Comparison of ENCODE assay signal across 28 mouse cellular contexts in the genomic region with DNA sequence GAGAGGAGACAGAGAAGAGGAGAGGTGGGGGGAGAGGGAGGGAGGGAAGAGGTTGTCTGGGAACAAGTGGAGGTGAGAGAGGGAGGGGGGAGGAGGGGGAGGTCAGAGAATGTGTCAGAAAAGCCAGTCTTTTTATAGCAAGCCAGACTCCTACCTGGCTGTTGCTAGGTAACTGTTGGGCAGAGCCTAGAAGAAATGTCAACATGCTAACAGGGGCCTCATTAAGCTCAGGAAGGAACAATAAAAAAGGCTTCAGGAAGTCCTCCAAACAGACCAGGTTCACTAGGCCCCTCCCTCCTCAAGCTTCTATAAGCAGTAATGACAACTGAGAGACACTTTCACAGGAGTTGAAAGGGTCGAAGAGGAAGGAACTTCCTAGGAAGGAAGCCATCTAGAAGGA.
DNase-seq lines count a peak whose midpoint lies in the region; ATAC-seq and TF ChIP-seq lines count a peak whose summit lies in the region.
"Had no signal": no experiment of that assay in that cellular context is flagged by ENCODE, and none has a peak within 500 bp of the region (broad histone marks: within the 10 kb centered on the region; RNA-seq: fewer than 3 reads in every experiment).

No protein-coding gene starts in this region.

- H3K4me2 ChIP-seq in intestine, embryonic 15.5 days (replicated peaks), result no peak overlapping the region
- H3K4me2 ChIP-seq in intestine, postnatal 0 days (replicated peaks; ENCODE audit: low read depth), result no peak overlapping the region
- no peak overlapping the region for H3K4me2 ChIP-seq in lung, embryonic 16.5 days (ENCODE audit: low read depth, low read length)
- H3K4me2 ChIP-seq in stomach, embryonic 16.5 days (ENCODE audit: low read depth, low read length), result no peak overlapping the region
- H3K4me2 ChIP-seq: embryonic facial prominence, embryonic 13.5 days; forebrain, embryonic 13.5 days; heart, embryonic 11.5 days; hindbrain, embryonic 13.5 days had no signal

- H3K9me3 ChIP-seq in intestine, embryonic 15.5 days, result no peaks in the 10 kb centered on the region
- no peaks in the 10 kb centered on the region for H3K9me3 ChIP-seq in intestine, postnatal 0 days (ENCODE audit: control insufficient read depth)
- no peaks in the 10 kb centered on the region for H3K9me3 ChIP-seq in lung, embryonic 16.5 days (ENCODE audit: control insufficient read depth, low read length)
- H3K9me3 ChIP-seq in stomach, embryonic 16.5 days (replicated peaks; ENCODE audit: control insufficient read depth, low read length), result no peaks in the 10 kb centered on the region
- H3K9me3 ChIP-seq: embryonic facial prominence, embryonic 10.5 days; embryonic facial prominence, embryonic 13.5 days; forebrain, embryonic 10.5 days; forebrain, embryonic 13.5 days; G1E; hindbrain, embryonic 10.5 days; hindbrain, embryonic 13.5 days had no signal

- H3K27me3 ChIP-seq in intestine, embryonic 15.5 days (replicated peaks), result no peaks in the 10 kb centered on the region
- no peaks in the 10 kb centered on the region for H3K27me3 ChIP-seq in intestine, postnatal 0 days (replicated peaks; ENCODE audit: control insufficient read depth, insufficient read depth, low read length)
- no peaks in the 10 kb centered on the region for H3K27me3 ChIP-seq in lung, embryonic 16.5 days (ENCODE audit: control insufficient read depth, insufficient read depth, low read depth, low read length)
- H3K27me3 ChIP-seq in stomach, embryonic 16.5 days (ENCODE audit: control insufficient read depth, insufficient read depth, low read length), result no peaks in the 10 kb centered on the region
- H3K27me3 ChIP-seq: CH12.LX; embryonic facial prominence, embryonic 13.5 days; forebrain, embryonic 13.5 days; hindbrain, embryonic 13.5 days; Patski had no signal

- H3K27ac ChIP-seq in intestine, embryonic 15.5 days, result no peak overlapping the region
- H3K27ac ChIP-seq in intestine, postnatal 0 days (ENCODE audit: low read depth, low read length), result no peak overlapping the region
- no peak overlapping the region for H3K27ac ChIP-seq in lung, embryonic 16.5 days (ENCODE audit: low read length)
- H3K27ac ChIP-seq in stomach, embryonic 16.5 days (ENCODE audit: low read length), result no peak overlapping the region
- H3K27ac ChIP-seq: embryonic facial prominence, embryonic 10.5 days; embryonic facial prominence, embryonic 13.5 days; forebrain, embryonic 10.5 days; forebrain, embryonic 13.5 days; gastrocnemius, adult 2 months; hindbrain, embryonic 10.5 days; hindbrain, embryonic 13.5 days had no signal

- H3K4me1 ChIP-seq in intestine, embryonic 15.5 days (replicated peaks), result no peaks in the 10 kb centered on the region
- no peaks in the 10 kb centered on the region for H3K4me1 ChIP-seq in intestine, postnatal 0 days (replicated peaks; ENCODE audit: control insufficient read depth, insufficient read depth, low read length)
- no peaks in the 10 kb centered on the region for H3K4me1 ChIP-seq in lung, embryonic 16.5 days (replicated peaks; ENCODE audit: control insufficient read depth, insufficient read depth, low read length)
- H3K4me1 ChIP-seq in lung, adult 2 months (ENCODE audit: control insufficient read depth, insufficient read depth, low read length), result no peaks in the 10 kb centered on the region
- no peaks in the 10 kb centered on the region for H3K4me1 ChIP-seq in stomach, embryonic 16.5 days (ENCODE audit: control insufficient read depth, insufficient read depth, low read length)
- H3K4me1 ChIP-seq: embryonic facial prominence, embryonic 10.5 days; embryonic facial prominence, embryonic 13.5 days; forebrain, embryonic 10.5 days; forebrain, embryonic 13.5 days; hindbrain, embryonic 10.5 days; hindbrain, embryonic 13.5 days had no signal

- no peak for DNase-seq in lung, adult 2 months
- DNase-seq in brain, embryonic 14.5 days (ENCODE audit: low read depth), result peak; percentile 1
- no peak for DNase-seq in testis, postnatal 10 days (ENCODE audit: low spot score)
- DNase-seq: adrenal gland, adult 2 months; adrenal gland, postnatal 25 days; B cell, adult 2 months; cerebellum, adult 18-20 months; cerebellum, adult 9-10 months; cerebellum, postnatal 14 days; gastrocnemius, adult 2 months; gastrocnemius, postnatal 14 days; heart, postnatal 36 days had no signal

- H3K9ac ChIP-seq in intestine, embryonic 15.5 days, result no peak overlapping the region
- H3K9ac ChIP-seq in intestine, postnatal 0 days (ENCODE audit: low read depth, low read length), result no peak overlapping the region
- no peak overlapping the region for H3K9ac ChIP-seq in lung, embryonic 16.5 days (ENCODE audit: low read length)
- no peak overlapping the region for H3K9ac ChIP-seq in stomach, embryonic 16.5 days (ENCODE audit: low read length)
- H3K9ac ChIP-seq: embryonic facial prominence, embryonic 13.5 days; forebrain, embryonic 13.5 days; hindbrain, embryonic 13.5 days had no signal

- no peak for TF ChIP-seq POLR2A in lung, adult 2 months (IDR thresholded peaks at IDR 0.05; ENCODE audit: borderline replicate concordance, extremely low read depth, low read depth, low read length)
- no peak for TF ChIP-seq POLR2A in brain, embryonic 14.5 days (IDR thresholded peaks at IDR 0.05; ENCODE audit: borderline replicate concordance, extremely low read depth, insufficient read depth, insufficient read length, poor library complexity, severe bottlenecking)

- TF ChIP-seq CTCF in intestine, postnatal 0 days (IDR thresholded peaks at IDR 0.05; ENCODE audit: low read depth), result no peak
- no peak for TF ChIP-seq CTCF in lung, adult 2 months (IDR thresholded peaks at IDR 0.05; ENCODE audit: insufficient read depth, low read length)
- TF ChIP-seq CTCF in brain, embryonic 14.5 days (IDR thresholded peaks at IDR 0.05; ENCODE audit: borderline replicate concordance, extremely low read depth, insufficient read depth, insufficient read length), result no peak

- H3K36me3 ChIP-seq in intestine, embryonic 15.5 days, result no peaks in the 10 kb centered on the region
- H3K36me3 ChIP-seq in intestine, postnatal 0 days (ENCODE audit: control insufficient read depth, insufficient read depth), result no peaks in the 10 kb centered on the region
- no peaks in the 10 kb centered on the region for H3K36me3 ChIP-seq in lung, embryonic 16.5 days (ENCODE audit: control insufficient read depth, insufficient read depth, low read length)
- no peaks in the 10 kb centered on the region for H3K36me3 ChIP-seq in stomach, embryonic 16.5 days (ENCODE audit: control insufficient read depth, insufficient read depth, low read length)
- H3K36me3 ChIP-seq: embryonic facial prominence, embryonic 10.5 days; embryonic facial prominence, embryonic 13.5 days; forebrain, embryonic 10.5 days; G1E; hindbrain, embryonic 10.5 days; hindbrain, embryonic 13.5 days had no signal

- H3K4me3 ChIP-seq in intestine, embryonic 15.5 days (replicated peaks), result no peak overlapping the region
- no peak overlapping the region for H3K4me3 ChIP-seq in intestine, postnatal 0 days (ENCODE audit: low read depth, low read length)
- H3K4me3 ChIP-seq in lung, embryonic 16.5 days (ENCODE audit: low read length), result no peak overlapping the region
- H3K4me3 ChIP-seq in lung, adult 2 months (replicated peaks; ENCODE audit: extremely low read depth, low read depth, low read length), result no peak overlapping the region
- no peak overlapping the region for H3K4me3 ChIP-seq in stomach, embryonic 16.5 days (replicated peaks; ENCODE audit: low read length)
- H3K4me3 ChIP-seq: embryonic facial prominence, embryonic 10.5 days; embryonic facial prominence, embryonic 13.5 days; forebrain, embryonic 10.5 days; forebrain, embryonic 13.5 days; gastrocnemius, adult 2 months; hindbrain, embryonic 10.5 days; hindbrain, embryonic 13.5 days had no signal

- peak; percentile 63 for ATAC-seq in intestine, embryonic 15.5 days
- no peak for ATAC-seq in intestine, postnatal 0 days
- ATAC-seq in lung, embryonic 16.5 days (ENCODE audit: low read depth), result peak; percentile 75; the same call in 1 of the 2 replicates
- ATAC-seq in stomach, embryonic 16.5 days (ENCODE audit: insufficient read depth, low FRiP score), result peak; percentile 56
- ATAC-seq: forebrain, embryonic 13.5 days; forebrain, embryonic 16.5 days; hindbrain, embryonic 16.5 days; Patski had no signal

- WGBS in intestine, embryonic 15.5 days, result 65% methylated on average over 1 of the region's 1 CpGs
- whole genome bisulfite sequencing in intestine, postnatal 0 days, result 36% methylated on average over 1 of the region's 1 CpGs
- WGBS in lung, embryonic 16.5 days, result 23% methylated on average over 1 of the region's 1 CpGs
- 22% methylated on average over 1 of the region's 1 CpGs for WGBS in lung, adult 2 months
- WGBS in stomach, embryonic 16.5 days, result 35% methylated on average over 1 of the region's 1 CpGs
